Mouse (Mus musculus) lung, postnatal 4 days (tissue): ENCODE measurements around the gene Trpm3.

Source experiments
- DNase-seq, 2 experiments: peaks; one replicate each; pipeline ENCODE4 v3.0.0; 2021

The Trpm3 gene

GRCm38 (mm10) chr19:22869853-22870252 is 731.0 kb downstream of the Trpm3 start:
- no peak for DNase-seq

GRCm38 (mm10) chr19:22872456-22872855 is 733.6 kb downstream of the Trpm3 start:
- no peak for DNase-seq

GRCm38 (mm10) chr19:22880199-22880598 is 741.4 kb downstream of the Trpm3 start:
- DNase-seq = no peak

- DNase-seq = no peak
Observed at GRCm38 (mm10) chr19:22882670-22883111, 743.8 kb downstream of the Trpm3 start.

- DNase-seq = no peak
Observed at GRCm38 (mm10) chr19:22883154-22883553, 744.3 kb downstream of the Trpm3 start.

GRCm38 (mm10) chr19:22883744-22884317 is 745.0 kb downstream of the Trpm3 start:
- peak in 1 of 2 experiments; percentile 54 for DNase-seq

- DNase-seq = no peak
Observed at GRCm38 (mm10) chr19:22884357-22884756, 745.5 kb downstream of the Trpm3 start.

- DNase-seq = no peak
Observed at GRCm38 (mm10) chr19:22885051-22885450, 746.2 kb downstream of the Trpm3 start.

GRCm38 (mm10) chr19:22901892-22902291 is 763.0 kb downstream of the Trpm3 start:
- peak; percentile 35 to 71 for DNase-seq

GRCm38 (mm10) chr19:22902386-22902785 is 763.5 kb downstream of the Trpm3 start:
- DNase-seq = no peak

GRCm38 (mm10) chr19:22905066-22905482 is 766.2 kb downstream of the Trpm3 start:
- no peak for DNase-seq

GRCm38 (mm10) chr19:22910686-22911085 is 771.8 kb downstream of the Trpm3 start:
- no peak for DNase-seq

- no peak for DNase-seq
Observed at GRCm38 (mm10) chr19:22912971-22913370, 774.1 kb downstream of the Trpm3 start.

- DNase-seq = peak; percentile 72 to 82
Observed at GRCm38 (mm10) chr19:22915868-22916642, 777.2 kb downstream of the Trpm3 start.

- peak; percentile 97 to 99 for DNase-seq
Observed at GRCm38 (mm10) chr19:22916643-22917344, 777.9 kb downstream of the Trpm3 start.

GRCm38 (mm10) chr19:22917345-22917735 is 778.5 kb downstream of the Trpm3 start:
- no peak for DNase-seq

GRCm38 (mm10) chr19:22920949-22921348 is 782.1 kb downstream of the Trpm3 start:
- no peak for DNase-seq

- DNase-seq = peak in 1 of 2 experiments; percentile 49
Observed at GRCm38 (mm10) chr19:22922871-22923670, 784.2 kb downstream of the Trpm3 start.

GRCm38 (mm10) chr19:22925284-22925683 is 786.4 kb downstream of the Trpm3 start:
- DNase-seq = no peak

- no peak for DNase-seq
Observed at GRCm38 (mm10) chr19:22926753-22927152, 787.9 kb downstream of the Trpm3 start.

GRCm38 (mm10) chr19:22928366-22928765 is 789.5 kb downstream of the Trpm3 start:
- DNase-seq = no peak

- DNase-seq = no peak
Observed at GRCm38 (mm10) chr19:22929768-22930167, 790.9 kb downstream of the Trpm3 start.

- peak; percentile 77 to 78 for DNase-seq
Observed at GRCm38 (mm10) chr19:22930368-22930834, 791.6 kb downstream of the Trpm3 start.
